Mouse (Mus musculus) lung, embryonic 14.5 days (tissue): ENCODE data around the gene Atrnl1. TPM values are rescaled to one million over a fixed set of nuclear protein-coding genes. Genes with fewer than 3 reads are reported as not detected.

Experiments
- ATAC-seq: fragments of 200-750 bp; cut with Nextera tagmentation; 2 replicates; pipeline ENCODE4 v1.8.0; 2017; ENCODE audit warnings: mild to moderate bottlenecking, moderate TSS enrichment, moderate library complexity; ENCODE audit not compliant: insufficient read depth
- DNase-seq: peaks from one replicate; pipeline ENCODE4 v3.0.0-alpha.2; 2015
- H3K27ac ChIP-seq: fragments of 300-500 bp; sonication (generic); 2 replicates; pipeline ENCODE4 v1.5.1; 2014; ENCODE audit warnings: low read depth, mild to moderate bottlenecking, moderate library complexity
- H3K27me3 ChIP-seq: fragments of 300-500 bp; sonication (generic); 2 replicates; pipeline ENCODE4 v1.6.1; 2014; ENCODE audit warnings: low read length, control low read depth; ENCODE audit not compliant: insufficient read depth
- H3K36me3 ChIP-seq: fragments of 300-500 bp; sonication (generic); 2 replicates; pipeline ENCODE4 v1.6.1; 2014; ENCODE audit warnings: control low read depth; ENCODE audit not compliant: insufficient read depth
- H3K4me1 ChIP-seq: fragments of 300-500 bp; sonication (generic); 2 replicates; pipeline ENCODE4 v1.6.1; 2014; ENCODE audit warnings: antibody characterized with exemption, control low read depth; ENCODE audit not compliant: insufficient read depth
- H3K4me2 ChIP-seq: fragments of 300-500 bp; sonication (generic); 2 replicates; pipeline ENCODE4 v1.6.1; 2014; ENCODE audit warnings: mild to moderate bottlenecking
- H3K4me3 ChIP-seq: fragments of 300-500 bp; sonication (generic); 2 replicates; pipeline ENCODE4 v1.5.1; 2014; ENCODE audit warnings: low read depth, low read length
- H3K9ac ChIP-seq: fragments of 300-500 bp; sonication (generic); 2 replicates; pipeline ENCODE4 v1.6.1; 2014
- H3K9me3 ChIP-seq: fragments of 300-500 bp; sonication (generic); 2 replicates; pipeline ENCODE4 v1.6.1; 2016; ENCODE audit warnings: low read depth, low read length, control low read depth
- CTCF ChIP-seq: IDR thresholded peaks from 2 replicates; pipeline ENCODE4 v1.5.1; 2016; ENCODE audit warnings: antibody characterized with exemption, low read depth
- WGBS: fragments of 180-500 bp; shearing (Covaris S2); extraction: QIAGEN DNeasy Blood & Tissue Kit; methylation state at CpG from one replicate; pipeline ENCODE4 v1.1.7; 2014; 5-methylcytosine and 5-hydroxymethylcytosine counted together
- polyA plus RNA-seq: library from polyadenylated mRNA; unstranded; fragments of >200 nt; fragmentation: Nextera tagmentation; extraction: Ambion mirVana; gene quantifications from 2 replicates; pipeline ENCODE4 v1.2.1, GENCODE M21; 2014

Atrnl1 gene
- polyA plus RNA-seq, 1 experiment from 2014 or later, result 7.1 TPM

DNA sequence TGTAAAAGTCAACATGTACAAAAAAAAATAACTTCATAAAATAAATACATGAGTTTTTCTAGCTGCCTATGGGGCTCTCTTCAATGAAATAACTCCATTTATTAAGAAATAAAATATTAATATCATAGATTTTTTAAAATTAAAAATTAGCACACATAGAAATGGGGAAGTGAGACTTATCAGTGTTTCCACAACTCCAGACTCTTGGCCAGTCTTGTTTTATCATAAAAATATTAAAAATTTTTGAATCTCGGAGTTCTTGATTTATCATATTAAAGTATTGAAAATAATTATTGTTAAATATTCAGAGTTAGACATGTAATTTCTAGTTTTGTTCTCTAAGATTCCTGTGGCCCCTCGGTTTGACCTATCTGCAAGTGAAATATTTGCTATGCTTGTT lies 337.7 kb downstream of the Atrnl1 start:
- no peaks in the 10 kb centered on the region for H3K9me3 ChIP-seq
- ATAC-seq (no peak), DNase-seq (no peak)
- no peak overlapping the region for H3K4me2 ChIP-seq
- no peak overlapping the region for H3K4me3 ChIP-seq
- no peaks in the 10 kb centered on the region for H3K27me3 ChIP-seq
- no peak for TF ChIP-seq CTCF
- H3K36me3 ChIP-seq, result no peaks in the 10 kb centered on the region
- 87% methylated on average over 2 of the region's 2 CpGs for WGBS
- H3K9ac ChIP-seq, result no peak overlapping the region
- H3K4me1 ChIP-seq, result no peaks in the 10 kb centered on the region
- H3K27ac ChIP-seq, result no peak overlapping the region

DNA sequence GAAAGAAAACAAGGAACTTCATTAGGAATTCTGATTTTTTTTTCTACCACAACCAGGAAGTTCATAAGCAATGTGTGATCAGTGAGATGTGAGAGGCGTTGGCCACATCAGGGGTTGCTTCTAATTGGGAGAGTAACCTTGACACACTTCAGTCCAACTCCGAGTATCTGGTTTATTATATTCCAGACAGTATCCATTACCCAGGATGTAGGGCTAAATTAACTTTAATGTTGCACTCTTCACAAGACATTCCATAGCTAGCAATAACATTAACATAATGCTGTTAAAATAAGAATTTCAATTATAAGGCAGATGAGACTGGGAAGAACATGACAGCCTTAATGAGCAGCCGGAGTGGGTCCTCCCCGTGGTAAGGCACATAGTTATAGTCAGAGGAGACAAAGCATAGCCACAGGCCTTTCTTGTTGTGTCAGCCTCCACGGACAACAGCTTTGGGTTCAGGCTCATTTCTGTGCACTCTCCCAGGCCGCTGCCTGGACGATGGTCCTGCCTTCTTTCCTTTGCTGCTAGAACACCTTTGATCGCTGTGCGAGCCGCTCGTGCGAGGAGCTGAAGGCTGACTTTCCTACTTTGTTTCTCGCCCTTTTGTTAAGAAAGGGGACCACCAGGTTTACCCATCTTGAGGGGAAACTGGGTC lies 338.6 kb downstream of the Atrnl1 start:
- no peak overlapping the region for H3K27ac ChIP-seq
- no peaks in the 10 kb centered on the region for H3K36me3 ChIP-seq
- no peaks in the 10 kb centered on the region for H3K4me1 ChIP-seq
- no peak for ATAC-seq
- no peak for TF ChIP-seq CTCF
- 87% methylated on average over 13 of the region's 13 CpGs for WGBS
- H3K27me3 ChIP-seq, result no peaks in the 10 kb centered on the region
- H3K9ac ChIP-seq, result no peak overlapping the region
- no peaks in the 10 kb centered on the region for H3K9me3 ChIP-seq
- H3K4me3 ChIP-seq, result no peak overlapping the region
- H3K4me2 ChIP-seq, result no peak overlapping the region
- no peak for DNase-seq

DNA sequence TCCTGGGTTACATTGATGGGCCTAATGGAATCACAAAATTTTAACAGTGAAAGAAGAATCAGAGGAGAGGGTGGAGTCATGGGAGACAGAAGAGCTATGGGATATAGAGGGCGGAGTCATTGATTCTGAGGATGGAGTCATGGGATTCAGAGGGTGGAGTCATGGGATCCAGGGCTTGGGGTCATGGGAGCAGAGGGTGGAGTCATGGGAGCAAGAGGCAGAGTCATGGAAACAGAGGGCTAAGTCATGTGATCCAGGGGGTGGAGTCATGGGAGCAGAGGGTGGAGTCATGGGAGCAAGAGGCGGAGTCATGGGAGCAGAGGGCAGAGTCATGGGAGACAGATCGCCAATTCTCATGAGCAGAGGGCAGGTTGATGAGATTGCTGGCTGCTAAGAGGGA lies 343.3 kb downstream of the Atrnl1 start:
- Histone ChIP-seq H3K9me3 (no peaks in the 10 kb centered on the region), H3K4me2 (no peak overlapping the region), H3K36me3 (no peaks in the 10 kb centered on the region), H3K27me3 (no peaks in the 10 kb centered on the region), H3K4me1 (no peaks in the 10 kb centered on the region), H3K27ac (no peak overlapping the region), H3K4me3 (no peak overlapping the region), H3K9ac (no peak overlapping the region)
- ATAC-seq, result no peak
- 95% methylated on average over 3 of the region's 3 CpGs for WGBS
- no peak for DNase-seq
- no peak for TF ChIP-seq CTCF

DNA sequence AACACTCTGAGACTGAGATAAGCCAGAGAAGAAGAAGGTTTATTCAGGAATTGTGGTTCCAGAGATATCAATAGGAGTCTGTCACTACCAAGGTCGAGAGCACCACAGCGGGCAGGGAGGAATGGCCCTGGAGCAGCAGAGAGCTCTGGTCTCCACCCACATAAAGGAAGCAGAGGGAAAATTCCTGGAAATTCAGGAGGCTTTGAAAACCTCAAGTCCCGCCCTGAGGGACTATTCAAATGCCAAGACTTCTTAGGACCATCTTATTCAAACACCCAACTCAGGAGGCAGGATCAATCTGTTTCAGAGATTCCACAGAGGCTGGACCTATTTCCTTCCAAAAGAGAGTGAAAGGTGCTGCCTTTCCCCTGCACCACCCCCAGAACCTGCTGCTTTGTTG lies 345.6 kb downstream of the Atrnl1 start:
- no peak overlapping the region for H3K4me2 ChIP-seq
- 75% methylated on average over 3 of the region's 3 CpGs for WGBS
- no peak overlapping the region for H3K27ac ChIP-seq
- ATAC-seq (no peak), DNase-seq (no peak)
- H3K9ac ChIP-seq, result no peak overlapping the region
- no peaks in the 10 kb centered on the region for H3K36me3 ChIP-seq
- TF ChIP-seq CTCF, result no peak
- no peak overlapping the region for H3K4me3 ChIP-seq
- H3K9me3 ChIP-seq, result no peaks in the 10 kb centered on the region
- no peaks in the 10 kb centered on the region for H3K27me3 ChIP-seq
- no peaks in the 10 kb centered on the region for H3K4me1 ChIP-seq

DNA sequence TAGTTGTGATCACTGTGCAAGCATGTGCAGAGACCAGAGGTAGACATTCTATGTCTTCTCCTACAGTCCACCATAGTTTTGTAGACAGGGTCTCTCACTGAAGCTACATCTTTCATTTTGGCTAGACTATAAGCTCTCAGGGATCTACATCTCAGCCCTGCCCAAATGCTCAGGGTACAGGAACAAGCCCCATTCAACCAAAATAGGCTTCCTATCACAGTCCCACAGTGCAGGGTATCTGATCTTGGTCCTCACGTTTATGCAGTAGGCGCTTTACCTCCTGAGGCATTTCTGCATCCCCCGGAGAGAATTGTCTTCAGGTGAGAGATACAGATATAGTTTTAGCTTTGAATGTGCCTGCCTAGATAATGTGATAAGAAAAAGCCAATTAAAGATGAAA lies 346.5 kb downstream of the Atrnl1 start:
- H3K9ac ChIP-seq, result no peak overlapping the region
- WGBS, result 89% methylated on average over 3 of the region's 3 CpGs
- no peak overlapping the region for H3K27ac ChIP-seq
- no peak overlapping the region for H3K4me2 ChIP-seq
- DNase-seq (no peak), ATAC-seq (no peak)
- H3K4me1 ChIP-seq, result no peaks in the 10 kb centered on the region
- no peak for TF ChIP-seq CTCF
- no peaks in the 10 kb centered on the region for H3K27me3 ChIP-seq
- H3K9me3 ChIP-seq, result no peaks in the 10 kb centered on the region
- no peaks in the 10 kb centered on the region for H3K36me3 ChIP-seq
- H3K4me3 ChIP-seq, result no peak overlapping the region

DNA sequence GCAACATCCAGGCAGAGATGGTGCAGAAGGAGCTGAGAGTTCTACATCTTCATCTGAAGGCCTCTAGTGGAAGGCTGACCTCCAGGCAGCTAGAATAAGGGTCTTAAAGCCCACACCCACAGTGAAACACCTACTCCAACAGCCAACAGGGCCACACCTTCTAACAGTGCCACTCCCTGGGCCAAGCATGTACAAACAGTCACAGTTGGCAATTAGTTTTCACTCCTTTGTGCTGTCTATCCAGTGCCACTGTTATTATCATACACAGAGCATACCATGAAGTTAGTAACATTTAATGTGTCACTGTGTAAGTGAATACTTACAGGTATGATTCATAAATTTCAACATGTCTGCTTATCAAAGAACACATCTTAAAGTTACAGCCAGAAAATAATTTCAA lies 347.3 kb downstream of the Atrnl1 start:
- Histone ChIP-seq H3K9ac (no peak overlapping the region), H3K27me3 (no peaks in the 10 kb centered on the region), H3K4me3 (no peak overlapping the region), H3K36me3 (no peaks in the 10 kb centered on the region), H3K4me1 (no peaks in the 10 kb centered on the region), H3K9me3 (no peaks in the 10 kb centered on the region), H3K27ac (no peak overlapping the region), H3K4me2 (no peak overlapping the region)
- ATAC-seq (no peak), DNase-seq (no peak)
- no peak for TF ChIP-seq CTCF

DNA sequence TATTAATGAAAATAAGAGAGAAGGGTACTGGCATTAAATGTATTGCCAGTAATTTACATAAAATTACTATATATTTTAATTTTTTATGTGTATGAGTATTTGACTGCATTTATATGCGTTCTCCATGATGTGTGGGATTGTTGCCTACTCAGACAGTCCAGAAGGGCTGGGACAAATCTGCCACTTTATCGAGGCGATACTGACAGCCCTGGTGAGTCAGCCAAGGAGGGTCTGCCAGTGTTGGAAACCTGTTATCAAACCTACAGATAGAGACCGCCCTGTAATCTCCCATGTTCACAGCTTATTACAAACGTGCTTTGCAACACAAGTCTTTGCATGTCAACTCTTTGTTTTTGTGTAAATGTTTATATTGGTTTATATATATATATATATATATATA lies 347.9 kb downstream of the Atrnl1 start:
- ATAC-seq, result no peak
- no peak overlapping the region for H3K9ac ChIP-seq
- 80% methylated on average over 5 of the region's 5 CpGs for WGBS
- no peak for DNase-seq
- no peak overlapping the region for H3K4me2 ChIP-seq
- no peaks in the 10 kb centered on the region for H3K9me3 ChIP-seq
- TF ChIP-seq CTCF, result no peak
- H3K36me3 ChIP-seq, result no peaks in the 10 kb centered on the region
- no peaks in the 10 kb centered on the region for H3K4me1 ChIP-seq
- no peaks in the 10 kb centered on the region for H3K27me3 ChIP-seq
- no peak overlapping the region for H3K27ac ChIP-seq
- no peak overlapping the region for H3K4me3 ChIP-seq

DNA sequence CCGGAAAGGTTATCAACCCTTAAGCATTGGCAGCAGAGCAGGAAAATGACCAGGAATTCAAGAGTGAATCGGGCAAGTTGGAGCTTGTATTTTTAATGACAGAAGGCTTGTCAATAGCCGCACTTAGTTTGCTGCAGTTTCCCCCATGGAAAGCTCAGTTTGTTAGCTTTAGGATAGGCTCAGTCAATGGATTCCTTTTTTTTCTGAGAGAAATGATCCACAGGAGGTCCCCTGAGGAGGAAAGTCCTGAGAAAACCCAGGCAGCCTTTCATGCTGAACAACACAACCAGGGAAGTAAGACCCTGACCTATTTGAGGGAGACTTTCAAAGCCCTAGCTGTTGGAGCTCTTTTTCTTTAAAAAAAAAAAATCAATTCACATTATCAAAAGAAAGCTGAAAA lies 350.5 kb downstream of the Atrnl1 start:
- ATAC-seq, result no peak

More for the DNA sequence above, 350.5 kb downstream of the Atrnl1 start:
- no peak for DNase-seq
- Histone ChIP-seq H3K27me3 (no peaks in the 10 kb centered on the region), H3K4me2 (no peak overlapping the region), H3K27ac (no peak overlapping the region), H3K36me3 (no peaks in the 10 kb centered on the region), H3K4me3 (no peak overlapping the region), H3K4me1 (no peaks in the 10 kb centered on the region), H3K9ac (no peak overlapping the region), H3K9me3 (no peaks in the 10 kb centered on the region)
- WGBS, result 82% methylated on average over 3 of the region's 3 CpGs
- TF ChIP-seq CTCF, result no peak
